Mouse (Mus musculus) heart, adult 2 months (tissue): ENCODE results near the gene Csta1. TPM values are rescaled to one million over a fixed set of nuclear protein-coding genes. Genes with fewer than 3 reads are reported as not detected.
A peak's percentile ranks its signal among the peaks of the same experiment; 100 is the strongest.

Experiments
- DNase-seq, 2 experiments: peaks; one replicate each; pipeline ENCODE4 v3.0.0; 2021
- H3K27ac ChIP-seq: fragments of 200-600 bp; 2 replicates; pipeline ENCODE4 v1.8.1; 2022
- H3K27me3 ChIP-seq: fragments of 200-500 bp; 2 replicates; pipeline ENCODE4 v1.6.1; 2012; ENCODE audit warnings: mild to moderate bottlenecking, low read length, inconsistent platforms, mixed read lengths; ENCODE audit not compliant: control insufficient read depth, insufficient read depth
- H3K36me3 ChIP-seq: fragments of 200-500 bp; 2 replicates; pipeline ENCODE4 v1.6.1; 2012; ENCODE audit warnings: low read length, inconsistent platforms; ENCODE audit not compliant: control insufficient read depth, insufficient read depth
- H3K4me1 ChIP-seq: fragments of 200-500 bp; 2 replicates; pipeline ENCODE4 v1.6.1; 2011; ENCODE audit warnings: low read length; ENCODE audit not compliant: control insufficient read depth, insufficient read depth
- H3K4me3 ChIP-seq: fragments of 200-600 bp; 2 replicates; pipeline ENCODE4 v1.8.1; 2022
- H3K79me2 ChIP-seq: fragments of 200-500 bp; replicated peaks from 2 replicates; pipeline ENCODE4 v1.6.1; 2012; ENCODE audit warnings: mild to moderate bottlenecking, inconsistent platforms, low read length, moderate library complexity, mixed read lengths; ENCODE audit not compliant: control insufficient read depth, insufficient read depth
- H3K9ac ChIP-seq: fragments of 200-500 bp; 2 replicates; pipeline ENCODE4 v1.6.1; 2012; ENCODE audit warnings: low read depth, mild to moderate bottlenecking, control low read depth, inconsistent platforms, low read length, mixed read lengths
- CTCF ChIP-seq: fragments of 200-600 bp; IDR thresholded peaks from 2 replicates; pipeline ENCODE4 v1.8.1; 2022; ENCODE audit warnings: antibody characterized with exemption, mild to moderate bottlenecking, moderate library complexity
- EP300 ChIP-seq: fragments of 200-500 bp; IDR thresholded peaks from 2 replicates; pipeline ENCODE4 v1.6.1; 2011; ENCODE audit warnings: low read depth, low read length, control low read depth; ENCODE audit not compliant: insufficient read depth
- POLR2A ChIP-seq: fragments of 200-500 bp; IDR thresholded peaks from 2 replicates; pipeline ENCODE4 v1.6.1; 2011; ENCODE audit warnings: mild to moderate bottlenecking, low read depth, low read length, control low read depth; ENCODE audit not compliant: insufficient read depth
- WGBS: fragments of 180-500 bp; shearing (Covaris S2); methylation state at CpG from one replicate; pipeline ENCODE4 v1.1.7; 2018; 5-methylcytosine and 5-hydroxymethylcytosine counted together
- intact Hi-C: fragments of 180-260 bp; cut with DNase I; formaldehyde crosslinking; loops from one replicate; pipeline ENCODE4 v1.15.1; 2025
- polyA plus RNA-seq: library from polyadenylated mRNA; depleted of rRNA; stranded (reverse); fragments of >200 nt; gene quantifications from 2 replicates; pipeline ENCODE4 v1.2.3, GENCODE M21; 2012; rRNA removed
- total RNA-seq, 2 experiments: library from RNA; stranded (reverse); gene quantifications; 2 replicates each; pipeline ENCODE4 v1.2.3; 2021

Csta1 gene
- total and polyA plus RNA-seq, 3 experiments = not detected

DNA sequence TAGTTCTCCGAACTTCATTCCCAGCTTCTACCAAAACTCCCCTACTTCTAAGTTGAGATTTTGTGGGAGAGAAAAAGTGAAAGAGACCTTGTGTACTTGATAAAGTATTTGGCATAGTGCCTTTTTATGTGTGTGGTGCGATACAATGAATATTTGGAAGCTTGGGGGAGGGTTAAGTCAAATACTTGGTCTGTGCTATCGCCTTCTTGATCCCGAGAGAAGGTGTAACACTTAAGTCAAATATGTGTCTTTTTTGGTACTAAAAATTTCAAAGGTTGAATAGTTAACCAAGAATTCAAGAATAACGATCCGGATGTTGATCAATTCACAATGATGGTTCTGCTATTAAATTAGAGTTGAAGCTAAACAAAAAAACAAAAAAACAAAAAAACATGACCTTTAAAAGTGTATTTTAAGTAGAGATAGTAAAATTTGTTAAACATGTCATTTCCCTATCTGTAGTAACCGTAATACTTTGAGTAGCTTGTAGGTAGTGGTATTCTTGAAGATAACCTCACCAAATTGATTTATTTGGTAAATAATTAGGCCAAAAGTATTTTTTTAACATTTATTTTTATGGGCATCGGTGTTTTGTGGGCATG is 58.5 kb downstream of the Csta1 start:
- TF ChIP-seq EP300 (no peak), CTCF (no peak), POLR2A (no peak)
- H3K4me3 ChIP-seq = peak overlapping the region; percentile 81
- H3K9ac ChIP-seq = peak overlapping the region; percentile 29
- peak overlapping the region; percentile 99 for H3K27ac ChIP-seq
- WGBS = 25% methylated on average over 8 of the region's 8 CpGs
- H3K27me3 ChIP-seq = no peaks in the 10 kb centered on the region
- no peaks in the 10 kb centered on the region; the same call in 1 of the 2 replicates for H3K36me3 ChIP-seq
- intact Hi-C loops = loop anchor here (5.0 kb wide), 1 partner anchor 135 kb away; the partner anchor contains the start of genes Dtx3l and Parp9
- no peak for DNase-seq
- peaks cover 3% of the 10 kb centered on the region for H3K4me1 ChIP-seq
- H3K79me2 ChIP-seq = no peaks in the 10 kb centered on the region

GRCm38 (mm10) chr16:36071450-36072379 is 59.3 kb downstream of the Csta1 start, which contains the start of the genes Fam162a and Ccdc58:
Gene Fam162a (minus strand): TSS chr16:36071594.
Gene Ccdc58 (plus strand): TSS chr16:36071685.
- peak; percentile 94 for DNase-seq
- Histone ChIP-seq H3K27ac (peak within 1 kb of the TSS; percentile 99), H3K36me3 (no peaks in the 10 kb centered on the region; the same call in 1 of the 2 replicates), H3K4me1 (peaks cover 3% of the 10 kb centered on the region), H3K4me3 (peak within 1 kb of the TSS; percentile 81), H3K9ac (peak within 1 kb of the TSS; percentile 96), H3K27me3 (no peaks in the 10 kb centered on the region), H3K79me2 (no peaks in the 10 kb centered on the region)
- WGBS = under 1% methylated on average over 81 of the region's 81 CpGs
- intact Hi-C loops = loop anchor here (1.0 to 5.0 kb wide), 3 partner anchors 29 to 134 kb away; partner anchors contain the start of genes Dtx3l and Parp9
- TF ChIP-seq POLR2A (peak; percentile 98), EP300 (peak; percentile 9; the same call in 1 of the 2 replicates), CTCF (peak; percentile 51)

DNA sequence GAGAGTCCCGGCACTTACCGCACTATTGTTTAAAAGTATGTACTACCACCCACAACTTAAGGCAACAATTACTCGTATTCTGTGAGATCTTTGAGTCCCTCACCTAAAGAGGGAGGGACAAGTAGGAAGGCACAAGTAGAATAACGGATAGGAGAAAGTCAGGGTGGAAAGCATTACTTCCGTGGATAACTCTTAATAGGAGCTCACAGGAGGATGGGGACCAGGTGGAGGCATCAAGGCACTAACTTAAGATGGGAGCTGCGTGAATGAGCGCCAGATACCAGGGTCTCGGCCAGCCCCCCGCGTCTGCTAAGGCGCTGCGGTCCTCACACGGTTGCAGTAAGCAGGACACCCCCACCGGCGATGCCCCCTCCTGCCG is 60.0 kb downstream of the Csta1 start:
- WGBS = 0% methylated on average over 16 of the region's 16 CpGs
- intact Hi-C loops = loop anchor here (1.0 to 5.0 kb wide), 3 partner anchors 28 to 134 kb away; partner anchors contain the start of genes Dtx3l and Parp9
- no peak for TF ChIP-seq CTCF

More for the DNA sequence above, 60.0 kb downstream of the Csta1 start:
- no peak for DNase-seq
- no peaks in the 10 kb centered on the region for H3K79me2 ChIP-seq
- H3K36me3 ChIP-seq = no peaks in the 10 kb centered on the region; the same call in 1 of the 2 replicates
- peak overlapping the region; percentile 96 for H3K9ac ChIP-seq
- H3K4me3 ChIP-seq = peak overlapping the region; percentile 81
- H3K27ac ChIP-seq = peak overlapping the region; percentile 99
- H3K27me3 ChIP-seq = no peaks in the 10 kb centered on the region
- H3K4me1 ChIP-seq = peaks cover 3% of the 10 kb centered on the region

Other genes starting within 250 kb of the Csta1 start
- gene Parp9, start 192.8 kb downstream of the Csta1 start, total RNA-seq = 1 to 10 TPM; 9.3 to 9.8 TPM
- 6.5 and 11.1 TPM in 2 replicates for gene Parp9, start 192.8 kb downstream of the Csta1 start, polyA plus RNA-seq
- gene Dtx3l, start 192.1 kb downstream of the Csta1 start, total RNA-seq = 1 to 10 TPM; 8.6 to 8.9 TPM
- 5.9 and 8.9 TPM in 2 replicates for gene Dtx3l, start 192.1 kb downstream of the Csta1 start, polyA plus RNA-seq
- gene Kpna1, start 152.5 kb downstream of the Csta1 start, total RNA-seq = 100 to 1,000 TPM; 112 to 128 TPM
- gene Kpna1, start 152.5 kb downstream of the Csta1 start, polyA plus RNA-seq = 18.7 and 40.3 TPM in 2 replicates
- 1 to 10 TPM; 2.7 to 2.8 TPM for gene Wdr5b, start 90.1 kb downstream of the Csta1 start, total RNA-seq
- 1.8 and 2.5 TPM in 2 replicates for gene Wdr5b, start 90.1 kb downstream of the Csta1 start, polyA plus RNA-seq
- 100 to 1,000 TPM; 212 to 248 TPM for gene Fam162a, start 59.6 kb downstream of the Csta1 start, total RNA-seq
- gene Fam162a, start 59.6 kb downstream of the Csta1 start, polyA plus RNA-seq = 95.0 and 98.5 TPM in 2 replicates
- 10 to 100 TPM; 31.1 to 33.3 TPM for gene Ccdc58, start 59.6 kb downstream of the Csta1 start, total RNA-seq
- 14.0 and 24.2 TPM in 2 replicates for gene Ccdc58, start 59.6 kb downstream of the Csta1 start, polyA plus RNA-seq
- not detected for gene Stfa2l1, start 25.6 kb upstream of the Csta1 start, total RNA-seq
- gene Stfa2l1, start 25.6 kb upstream of the Csta1 start, polyA plus RNA-seq = not detected in 2 replicates
- gene Gm5483, start 53.0 kb upstream of the Csta1 start, total RNA-seq = not detected
- not detected in 2 replicates for gene Gm5483, start 53.0 kb upstream of the Csta1 start, polyA plus RNA-seq
- gene Gm5416, start 79.2 kb upstream of the Csta1 start, total RNA-seq = not detected
- gene Gm5416, start 79.2 kb upstream of the Csta1 start, polyA plus RNA-seq = not detected in 2 replicates
- not detected for gene 2010005H15Rik, start 90.2 kb upstream of the Csta1 start, total RNA-seq
- not detected in 2 replicates for gene 2010005H15Rik, start 90.2 kb upstream of the Csta1 start, polyA plus RNA-seq
- not detected for gene Stfa1, start 145.7 kb upstream of the Csta1 start, total RNA-seq
- not detected in 2 replicates for gene Stfa1, start 145.7 kb upstream of the Csta1 start, polyA plus RNA-seq
- gene BC117090, start 203.1 kb upstream of the Csta1 start, total RNA-seq = not detected
- not detected in 2 replicates for gene BC117090, start 203.1 kb upstream of the Csta1 start, polyA plus RNA-seq
- not detected for gene BC100530, start 236.5 kb upstream of the Csta1 start, total RNA-seq
- not detected in 2 replicates for gene BC100530, start 236.5 kb upstream of the Csta1 start, polyA plus RNA-seq